In genomic region chr13:85720314-85720713, GRCm38 (mm10) we compare ENCODE assay signal across 16 mouse cellular contexts.
"Had no signal": no experiment of that assay in that cellular context is flagged by ENCODE, and none has a peak within 500 bp of the region (broad histone marks: within the 10 kb centered on the region; RNA-seq: fewer than 3 reads in every experiment).

No protein-coding gene starts in this region.

- H3K9me3 ChIP-seq: neural tube, embryonic 13.5 days; neural tube, embryonic 15.5 days; stomach, embryonic 15.5 days had no signal

- H3K27me3 ChIP-seq: neural tube, embryonic 13.5 days; neural tube, embryonic 15.5 days; stomach, embryonic 15.5 days had no signal

- H3K4me3 ChIP-seq: neural tube, embryonic 13.5 days; neural tube, embryonic 15.5 days; stomach, embryonic 15.5 days had no signal

- H3K4me1 ChIP-seq: neural tube, embryonic 13.5 days; neural tube, embryonic 15.5 days; stomach, embryonic 15.5 days had no signal

- H3K27ac ChIP-seq: neural tube, embryonic 13.5 days; neural tube, embryonic 15.5 days; stomach, embryonic 15.5 days; stomach, postnatal 0 days had no signal

- H3K36me3 ChIP-seq: neural tube, embryonic 13.5 days; neural tube, embryonic 15.5 days; stomach, embryonic 15.5 days had no signal

- H3K4me2 ChIP-seq: neural tube, embryonic 13.5 days; neural tube, embryonic 15.5 days; stomach, embryonic 15.5 days had no signal

- H3K9ac ChIP-seq: neural tube, embryonic 13.5 days; neural tube, embryonic 15.5 days; stomach, embryonic 15.5 days had no signal

- DNase-seq: retina, postnatal 1 day; right cerebral cortex, adult 18-20 months; right cerebral cortex, postnatal 14 days; right cerebral cortex, postnatal 25 days; right cerebral cortex, postnatal 4 days; spleen, adult 18-20 months; thymus, adult 18-20 months; thymus, adult 2 months; thymus, postnatal 14 days; thymus, postnatal 25 days; thymus, postnatal 36 days; thymus, postnatal 4 days had no signal
